Mouse (Mus musculus): ENCODE results near the gene Nav1.

GRCm38 (mm10) chr1:135467462-135467861 is 139.6 kb downstream of the Nav1 start:
- TF ChIP-seq E2F4 (IDR thresholded peaks at IDR 0.05; ENCODE audit: insufficient read depth) (no peak), MYOG (IDR thresholded peaks at IDR 0.05; ENCODE audit: control insufficient read depth in 1 of 3, insufficient read depth in 1 of 3, insufficient read length in 2 of 3, low read depth in 2 of 3) (no peak), POLR2A (IDR thresholded peaks at IDR 0.05; ENCODE audit: insufficient read length, low read depth) (peak; percentile 4), REST (IDR thresholded peaks at IDR 0.05; ENCODE audit: insufficient read depth, insufficient read length) (no peak), TCF12 (IDR thresholded peaks at IDR 0.05; ENCODE audit: insufficient read depth, poor library complexity, severe bottlenecking) (no peak), SRF (IDR thresholded peaks at IDR 0.05; ENCODE audit: control insufficient read depth, insufficient read length, low read depth) (no peak), CEBPB (IDR thresholded peaks at IDR 0.05; ENCODE audit: insufficient read depth, poor library complexity, severe bottlenecking) (no peak), USF1 (IDR thresholded peaks at IDR 0.05; ENCODE audit: low read depth) (no peak)
